Mouse (Mus musculus) ovary, postnatal 10 days (tissue): ENCODE measurements at regions not wholly inside any gene's neighbourhood (a gene's known extent, or its start where the extent isn't known, plus 50 kb on each side); places are given as distances from the start of the nearest gene placed in this dataset.

Experiments used
- DNase-seq: peaks from one replicate; pipeline ENCODE4 v3.0.0; 2022; ENCODE audit warnings: low spot score

DNA sequence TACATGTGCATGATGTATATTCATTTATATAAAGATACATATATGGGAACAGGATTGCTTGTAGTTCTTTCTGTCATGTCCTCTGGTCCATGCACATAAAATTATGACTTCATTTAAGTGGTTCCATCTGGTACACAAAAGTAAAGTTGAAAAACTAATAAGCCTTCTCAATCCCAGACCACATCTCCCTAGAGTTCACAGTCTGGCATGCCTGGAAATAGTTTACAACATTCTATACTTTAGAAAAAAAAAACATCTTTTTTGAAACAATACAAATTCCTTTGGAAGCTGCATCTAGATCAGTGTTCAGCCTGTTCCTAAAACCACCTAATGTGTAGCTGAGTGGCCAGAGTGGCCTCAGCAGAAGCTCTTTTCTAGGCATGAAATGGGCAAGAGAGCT is 578.2 kb upstream of the Marcks start:
- DNase-seq: no peak

DNA sequence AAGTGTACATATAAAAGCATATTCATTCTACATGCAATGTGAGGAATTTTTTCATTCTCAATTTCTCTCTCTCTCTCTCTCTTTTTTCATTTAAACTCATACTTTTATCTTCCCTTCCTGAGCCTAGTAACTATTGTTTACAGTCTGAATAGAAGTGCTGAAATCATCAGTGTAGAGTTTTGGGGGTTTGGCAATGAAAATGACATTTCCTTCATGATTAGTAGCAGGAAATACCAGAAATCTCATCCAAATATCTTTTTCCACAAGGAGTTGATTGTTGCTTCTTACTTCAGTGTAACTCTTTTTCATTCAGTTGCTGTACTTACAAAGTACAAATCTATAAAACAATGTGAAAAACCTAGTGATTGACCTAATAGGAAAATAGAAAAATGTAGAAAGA is 572.7 kb upstream of the Marcks start:
- DNase-seq: no peak

DNA sequence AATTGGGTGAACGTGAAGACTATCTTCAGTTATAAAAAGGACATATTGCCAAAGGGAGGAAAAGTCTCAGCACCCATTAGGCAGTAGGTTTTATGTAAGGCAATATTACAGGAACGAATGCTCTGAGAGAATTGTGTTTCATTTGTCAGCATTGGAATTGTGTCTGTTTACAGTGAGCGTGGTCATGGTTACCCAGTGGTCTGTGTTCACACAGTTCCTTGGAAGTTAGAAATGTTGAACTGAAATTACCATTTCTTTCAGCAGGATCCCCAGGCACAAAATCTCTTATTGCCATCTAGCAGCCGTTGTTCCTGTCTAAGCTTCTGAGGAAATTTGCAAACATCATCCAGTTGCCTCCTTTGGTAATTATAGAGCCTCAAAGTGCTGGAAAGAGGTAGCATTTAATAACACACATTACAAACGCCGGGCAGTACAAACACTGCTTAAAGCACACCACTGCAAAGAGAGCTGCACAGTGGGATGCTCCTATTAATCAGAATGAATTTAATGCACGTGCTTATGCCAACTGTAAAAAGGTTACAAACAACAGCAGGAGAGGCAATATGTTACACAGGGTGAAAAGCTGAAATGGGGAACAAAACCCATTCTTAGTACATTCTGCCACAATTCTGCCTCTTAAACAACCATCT is 555.4 kb upstream of the Marcks start:
- no peak for DNase-seq

DNA sequence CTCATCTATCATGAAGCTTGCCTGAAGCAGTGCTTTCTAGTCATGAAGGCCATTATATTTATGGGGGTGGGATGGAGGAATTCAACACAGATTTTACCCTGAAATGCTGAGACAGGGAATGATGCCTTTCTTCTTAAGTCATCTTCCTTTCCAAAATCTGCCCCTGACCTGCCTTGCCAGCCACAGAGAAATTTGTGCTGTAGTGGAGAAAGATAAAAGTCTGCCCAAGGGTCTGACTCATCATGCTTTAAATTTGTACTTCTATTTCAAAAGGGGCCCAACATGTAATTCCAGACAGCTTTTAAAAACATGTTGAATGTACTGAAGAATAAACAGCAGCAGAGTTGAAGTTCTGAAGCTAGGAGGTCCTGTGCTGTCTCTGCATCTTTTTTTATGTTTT is 554.1 kb upstream of the Marcks start:
- no peak for DNase-seq

DNA sequence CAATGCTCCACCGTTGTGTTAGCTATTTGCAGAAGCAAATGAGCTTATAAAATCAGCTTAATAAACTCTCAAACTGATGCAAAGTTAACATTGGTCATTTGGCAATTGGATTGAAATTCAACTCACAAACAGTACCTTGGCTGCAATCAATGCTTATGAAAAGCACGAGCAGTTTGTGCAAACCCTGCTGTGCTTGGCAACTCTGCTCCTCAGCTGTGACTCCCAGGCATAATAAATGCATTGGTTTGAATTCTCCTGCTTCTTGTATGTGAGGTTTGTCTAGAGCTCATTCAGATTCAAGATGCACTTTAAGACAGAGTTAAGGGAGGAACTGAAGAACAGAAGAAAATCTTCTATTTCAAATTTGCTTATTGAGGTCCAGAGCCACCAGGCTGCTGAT is 553.2 kb upstream of the Marcks start:
- DNase-seq: no peak

DNA sequence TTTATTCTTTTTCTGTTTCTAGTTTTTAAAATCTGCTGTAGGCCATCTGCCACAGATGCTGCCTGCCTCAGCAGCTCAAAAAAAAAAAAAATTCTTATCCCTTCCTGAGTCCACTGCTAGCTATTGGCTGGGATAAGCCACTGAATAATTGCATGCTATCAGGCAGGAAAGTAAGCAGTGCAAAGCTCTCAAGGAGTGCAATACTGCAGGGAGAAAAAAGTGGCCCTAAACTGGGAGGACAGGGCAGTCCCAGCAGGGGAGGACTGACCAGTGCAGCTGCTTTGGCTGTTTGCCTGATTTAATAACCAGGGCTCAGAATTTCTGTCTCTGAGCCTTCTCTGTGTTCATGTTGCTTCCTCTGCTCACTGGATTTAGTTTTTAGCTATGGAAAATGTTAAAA is 544.4 kb upstream of the Marcks start:
- DNase-seq: no peak

DNA sequence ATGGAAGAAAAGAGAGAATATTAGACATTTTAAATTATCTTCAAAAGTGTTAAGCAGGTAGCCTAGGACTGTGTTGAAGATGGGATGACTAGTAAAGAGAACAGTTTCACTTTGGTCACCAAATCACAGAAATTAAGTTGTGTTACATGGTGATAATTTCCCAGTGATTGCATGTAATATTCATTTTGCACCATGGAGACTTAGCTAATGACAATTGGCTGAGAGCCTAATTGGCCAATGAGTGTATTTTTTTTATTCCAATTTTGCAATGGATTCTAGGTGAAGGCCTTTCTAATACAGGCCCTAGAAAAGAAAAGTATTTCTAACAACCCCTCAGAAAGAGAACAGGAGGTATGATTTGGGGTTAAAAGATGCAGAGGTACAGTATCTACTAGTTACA is 541.9 kb upstream of the Marcks start:
- DNase-seq: no peak

DNA sequence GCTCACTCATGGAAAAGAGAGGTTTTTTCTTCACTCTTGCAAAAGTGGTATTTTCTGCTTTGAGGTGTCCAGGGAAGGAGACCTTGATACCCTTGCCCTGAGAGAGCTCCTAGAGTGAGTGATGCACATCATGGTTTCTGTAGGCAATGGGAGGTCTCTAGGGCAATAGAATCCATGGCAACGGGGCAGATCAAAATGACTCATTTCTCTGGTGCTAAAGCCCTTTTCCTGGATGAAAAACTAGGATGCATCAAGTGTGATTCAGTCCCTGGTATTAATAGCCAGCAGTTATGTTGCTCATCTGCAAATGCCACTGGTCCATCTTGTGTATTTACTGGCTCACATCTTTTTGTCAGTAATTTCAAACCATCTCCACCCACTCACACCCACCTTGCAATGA is 539.1 kb upstream of the Marcks start:
- DNase-seq: no peak

DNA sequence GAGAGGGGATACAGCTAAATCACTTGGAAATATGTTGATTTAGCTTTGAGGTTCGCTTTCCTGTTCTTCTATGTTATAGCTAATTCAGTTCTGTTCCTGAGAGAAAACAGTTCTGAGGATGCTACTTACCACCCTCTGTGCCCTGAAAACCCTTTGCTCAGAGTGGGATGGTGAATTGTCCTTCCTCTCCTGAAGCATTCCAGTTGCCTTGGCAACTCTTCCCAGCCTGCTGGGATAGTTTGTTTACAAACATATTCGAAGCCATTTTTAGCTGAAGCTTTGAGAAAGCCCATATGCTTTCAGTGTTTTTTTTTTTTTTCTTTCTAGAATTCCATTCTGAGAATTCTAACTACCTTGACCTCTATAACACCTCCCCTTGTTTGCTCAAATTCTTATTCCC is 530.1 kb upstream of the Marcks start:
- no peak for DNase-seq

DNA sequence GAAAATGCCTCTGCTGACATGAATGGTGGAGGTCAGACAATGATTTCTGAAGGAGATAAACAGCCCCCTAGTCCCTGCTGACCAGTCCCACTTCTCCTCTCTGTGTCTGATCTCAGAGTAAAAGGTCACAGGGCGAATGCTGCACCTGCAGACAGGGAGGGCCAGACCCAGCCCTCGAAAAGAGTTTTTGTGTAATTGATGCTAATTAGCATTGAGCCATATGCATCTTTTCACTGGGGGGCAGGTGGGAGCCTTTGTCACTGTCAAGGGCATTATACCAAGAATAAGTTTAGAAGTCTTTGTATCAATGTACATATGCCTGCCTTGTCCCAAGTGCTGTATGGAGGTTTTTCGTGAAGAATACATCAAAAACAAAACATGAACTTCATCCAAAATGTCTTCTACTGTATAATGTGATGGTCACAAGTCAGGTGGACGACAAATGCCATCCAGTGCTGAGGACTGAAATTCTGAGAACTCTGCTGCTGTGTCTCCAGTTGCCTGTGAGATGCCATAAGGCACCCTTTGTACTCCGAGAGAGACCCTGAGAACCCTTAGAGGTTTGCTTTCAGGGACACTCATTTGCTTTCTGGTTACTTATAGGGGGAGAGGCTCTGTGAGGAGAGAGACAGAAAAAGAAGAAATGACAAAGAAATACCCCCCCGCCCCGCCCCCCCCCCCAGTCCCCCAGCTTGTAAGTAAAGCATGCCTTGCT is 528.5 kb upstream of the Marcks start:
- no peak for DNase-seq

DNA sequence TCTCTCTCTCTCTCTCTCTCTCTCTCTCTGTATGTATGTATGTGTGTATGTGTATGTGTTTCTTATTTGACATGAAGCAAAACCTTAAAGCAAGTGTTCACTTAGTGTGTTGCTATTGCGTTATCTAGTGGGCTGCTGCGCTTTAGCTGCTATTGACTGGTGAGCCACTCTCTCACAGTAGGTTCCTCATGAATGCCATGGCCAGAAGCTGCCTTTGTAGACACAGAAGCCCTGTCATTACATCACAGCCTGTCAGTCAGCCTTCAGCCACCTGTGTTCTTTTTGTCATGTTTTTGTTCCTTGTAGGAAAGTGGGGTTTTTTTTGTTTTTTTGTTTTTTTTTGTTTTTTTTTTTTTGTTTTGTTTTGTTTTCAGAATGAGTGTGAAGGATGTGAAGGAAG is 527.8 kb upstream of the Marcks start:
- no peak for DNase-seq

DNA sequence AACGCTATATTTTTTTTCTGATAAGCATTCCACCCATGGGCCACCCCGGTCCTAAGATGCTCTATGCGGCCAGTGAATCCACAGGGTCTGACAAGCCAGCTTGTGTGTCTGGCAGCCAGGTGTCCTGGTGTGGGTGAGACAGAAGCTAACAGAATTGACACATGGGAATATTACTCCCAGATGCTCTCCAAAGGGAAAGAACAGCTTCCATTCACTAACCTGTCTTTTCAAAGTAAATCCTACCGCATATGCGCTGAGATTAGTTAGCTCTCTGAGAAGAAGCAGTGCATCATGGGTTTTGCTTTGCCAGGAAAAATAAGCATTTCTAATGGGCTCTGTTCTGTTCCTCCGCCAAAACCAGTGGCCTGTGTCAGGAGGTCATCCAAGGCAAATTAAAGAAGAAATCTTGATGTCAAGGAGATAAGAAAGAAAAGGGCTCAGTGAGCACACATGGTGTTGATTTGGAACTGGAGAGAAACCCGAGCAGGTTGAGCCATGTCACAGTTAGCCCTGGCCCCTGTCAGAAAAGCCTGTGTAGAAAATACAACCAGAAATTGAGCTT is 498.4 kb upstream of the Marcks start:
- DNase-seq: no peak

DNA sequence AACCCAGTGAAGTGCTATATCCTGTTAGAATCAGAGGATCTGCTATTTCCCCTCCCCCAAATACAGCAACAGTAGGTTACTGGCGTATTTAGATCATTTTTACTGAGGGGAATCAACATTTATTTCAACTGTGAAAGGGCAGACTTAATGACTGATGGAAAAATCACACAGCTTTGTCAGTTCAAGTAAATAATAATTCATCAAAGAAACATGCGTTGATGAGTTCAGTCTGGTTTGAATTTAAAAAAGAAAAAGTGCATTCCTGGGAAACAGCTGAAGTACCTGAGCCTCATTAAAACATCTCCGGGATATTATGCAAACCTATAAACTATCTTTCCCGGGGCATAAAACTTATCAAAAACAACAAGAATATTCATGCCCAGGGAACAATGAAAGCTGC is 497.7 kb upstream of the Marcks start:
- DNase-seq: no peak

DNA sequence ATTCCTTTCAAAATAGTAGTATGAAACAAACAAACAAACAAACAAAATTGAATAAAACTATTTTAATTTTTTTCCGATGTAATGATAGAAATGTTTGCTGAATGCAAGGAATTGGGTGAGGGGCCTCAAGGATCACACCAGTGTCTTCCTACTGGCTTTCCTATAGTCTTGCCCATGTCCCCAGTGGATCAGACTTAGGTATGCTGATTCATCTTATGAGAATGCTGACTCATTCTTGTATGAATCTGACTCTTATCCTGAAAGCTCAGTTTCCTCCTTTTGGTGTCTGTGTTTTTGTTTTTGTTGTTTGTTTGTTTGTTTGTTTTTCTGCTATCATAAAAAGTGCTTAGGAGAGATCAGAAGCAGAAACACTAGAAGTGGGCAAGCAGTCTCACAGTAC is 491.7 kb upstream of the Marcks start:
- no peak for DNase-seq

DNA sequence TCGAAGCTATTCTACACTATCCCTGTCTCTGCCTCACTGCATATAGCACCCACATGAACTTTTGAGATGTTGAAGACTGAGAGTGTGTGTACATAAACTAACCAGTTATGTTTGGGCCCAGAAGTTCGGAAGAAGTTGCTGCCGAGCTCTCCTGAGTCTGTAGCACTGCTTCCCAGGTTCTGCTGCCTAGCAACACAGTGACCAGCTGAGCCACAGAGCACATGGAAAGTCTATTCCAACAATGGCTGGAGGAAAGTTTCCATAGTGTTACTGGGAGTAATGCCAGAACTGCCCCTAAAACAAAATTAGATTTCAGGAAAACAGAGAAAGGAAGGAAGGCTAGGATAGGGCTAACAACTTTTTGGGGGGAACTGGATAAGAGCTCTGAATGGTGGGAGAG is 489.2 kb upstream of the Marcks start:
- no peak for DNase-seq

DNA sequence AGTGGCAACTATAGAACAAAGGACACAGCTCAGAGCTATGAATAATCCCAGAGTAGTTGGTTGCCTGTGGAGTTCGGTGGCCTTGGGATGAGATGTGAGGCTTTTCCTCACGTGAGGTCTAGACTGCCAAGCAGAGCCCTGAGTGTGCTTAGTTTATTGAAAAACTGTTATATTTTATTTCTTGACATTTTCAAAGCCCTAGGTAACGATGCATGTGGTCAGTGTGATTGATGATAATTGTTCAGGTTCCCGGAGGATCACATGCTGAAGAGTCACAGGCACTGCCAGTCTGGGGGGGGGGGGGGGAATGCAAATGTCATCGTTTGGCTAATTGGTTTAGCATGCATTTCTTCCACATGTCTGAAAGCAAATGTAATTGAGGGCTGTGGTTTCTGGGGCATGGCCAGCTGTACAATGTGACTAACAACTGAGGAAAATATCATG is 488.1 kb upstream of the Marcks start:
- DNase-seq: no peak

DNA sequence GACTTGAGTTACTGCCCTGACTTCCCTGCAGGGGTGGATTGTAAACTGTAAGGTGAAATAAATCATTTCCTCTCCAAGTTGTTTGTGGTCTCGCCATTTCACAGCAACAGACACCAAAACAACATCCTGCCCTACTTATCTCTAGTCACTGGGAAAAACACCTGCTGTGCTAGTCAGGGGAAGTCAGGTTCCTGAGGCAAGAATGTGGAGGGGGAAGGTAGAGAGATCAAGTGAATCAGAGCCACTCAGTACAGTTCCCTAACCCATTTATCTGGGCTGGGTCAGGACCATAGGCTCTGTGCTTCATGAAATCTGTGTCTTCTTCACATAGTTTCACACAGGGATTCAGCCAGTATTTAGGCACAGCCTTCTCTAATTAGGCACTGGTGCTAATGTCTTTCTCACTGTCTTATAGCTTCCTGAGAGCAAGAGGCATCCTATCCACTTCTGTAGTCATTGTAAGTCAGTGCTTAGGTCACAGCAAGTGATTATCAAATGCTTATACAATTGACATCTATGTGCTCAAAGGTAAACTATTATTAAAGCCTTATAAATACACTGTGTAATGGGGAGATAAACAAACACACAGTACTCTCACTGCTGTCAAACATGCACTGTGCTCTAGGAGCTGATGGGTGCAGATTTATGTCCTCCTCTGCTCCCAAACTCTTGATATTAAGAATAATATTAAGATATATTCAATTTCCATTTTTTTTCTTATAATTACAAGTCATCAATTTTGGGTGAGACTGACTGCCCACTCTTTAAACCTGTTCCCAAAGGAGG is 487.4 kb upstream of the Marcks start:
- DNase-seq: no peak

DNA sequence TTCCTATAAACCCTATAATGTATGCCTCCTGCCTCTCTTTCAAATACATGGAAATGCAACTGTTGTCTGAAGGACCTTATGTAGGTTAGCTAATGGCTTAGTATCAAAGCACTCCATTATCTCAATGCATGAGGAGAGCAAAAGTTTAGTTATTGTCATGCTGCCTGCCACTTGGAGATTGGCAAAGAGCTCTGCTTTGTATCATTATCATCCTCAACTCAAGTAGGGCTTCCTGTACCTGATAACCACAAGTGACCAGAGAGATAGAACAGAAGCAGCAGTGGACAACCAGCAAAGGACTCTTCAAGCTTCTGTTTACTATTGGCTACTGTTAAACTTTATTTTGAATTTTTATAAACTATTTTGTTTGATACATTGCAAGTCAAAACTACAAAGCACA is 484.3 kb upstream of the Marcks start:
- no peak for DNase-seq

DNA sequence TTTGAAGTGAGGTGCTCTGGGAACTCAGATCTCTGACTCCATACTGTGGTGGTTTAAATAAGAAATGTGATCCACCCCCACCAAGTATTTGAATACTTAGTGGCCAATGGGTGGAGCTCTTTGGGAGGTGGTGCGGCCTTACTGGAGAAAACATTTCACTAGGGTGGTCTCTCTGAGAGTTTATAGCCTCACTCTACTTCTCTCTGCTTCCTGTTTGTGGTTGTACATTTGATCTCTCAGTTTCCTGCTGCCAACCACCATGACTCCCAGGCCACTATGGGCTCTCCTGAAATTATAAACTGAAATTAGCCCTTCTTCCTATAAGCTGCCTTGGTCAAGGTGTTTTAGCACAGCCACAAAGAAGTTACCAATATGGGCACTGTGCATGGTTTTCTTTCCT is 479.9 kb upstream of the Marcks start:
- DNase-seq: no peak

DNA sequence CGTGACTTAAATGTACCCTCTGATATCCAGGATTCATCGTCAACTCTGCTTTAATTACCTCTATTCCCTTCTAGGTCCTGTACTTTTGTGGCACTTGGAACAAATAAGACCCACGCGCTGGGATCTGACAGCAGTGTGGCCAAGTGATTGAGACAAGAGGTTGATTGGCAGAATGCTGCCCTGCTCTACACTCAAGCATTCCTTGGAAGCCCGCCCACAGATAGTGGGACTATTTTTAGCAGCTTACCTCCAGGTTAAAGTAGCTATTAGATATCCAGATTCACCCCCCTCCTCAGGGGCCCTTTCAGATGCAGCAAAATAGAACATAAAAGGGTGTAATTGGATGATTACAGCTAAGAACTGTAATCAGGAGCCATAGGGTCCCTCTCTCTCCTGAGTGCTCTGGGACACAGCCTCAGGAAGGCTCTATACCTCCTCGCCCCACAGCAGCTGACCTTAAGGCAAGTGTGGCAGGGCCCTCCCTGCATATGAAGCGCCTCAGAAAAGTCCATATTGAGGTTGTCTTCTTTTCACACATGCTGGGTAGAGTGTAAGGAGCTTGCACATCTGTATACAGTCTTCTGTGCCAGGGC is 479.1 kb upstream of the Marcks start:
- DNase-seq: no peak

DNA sequence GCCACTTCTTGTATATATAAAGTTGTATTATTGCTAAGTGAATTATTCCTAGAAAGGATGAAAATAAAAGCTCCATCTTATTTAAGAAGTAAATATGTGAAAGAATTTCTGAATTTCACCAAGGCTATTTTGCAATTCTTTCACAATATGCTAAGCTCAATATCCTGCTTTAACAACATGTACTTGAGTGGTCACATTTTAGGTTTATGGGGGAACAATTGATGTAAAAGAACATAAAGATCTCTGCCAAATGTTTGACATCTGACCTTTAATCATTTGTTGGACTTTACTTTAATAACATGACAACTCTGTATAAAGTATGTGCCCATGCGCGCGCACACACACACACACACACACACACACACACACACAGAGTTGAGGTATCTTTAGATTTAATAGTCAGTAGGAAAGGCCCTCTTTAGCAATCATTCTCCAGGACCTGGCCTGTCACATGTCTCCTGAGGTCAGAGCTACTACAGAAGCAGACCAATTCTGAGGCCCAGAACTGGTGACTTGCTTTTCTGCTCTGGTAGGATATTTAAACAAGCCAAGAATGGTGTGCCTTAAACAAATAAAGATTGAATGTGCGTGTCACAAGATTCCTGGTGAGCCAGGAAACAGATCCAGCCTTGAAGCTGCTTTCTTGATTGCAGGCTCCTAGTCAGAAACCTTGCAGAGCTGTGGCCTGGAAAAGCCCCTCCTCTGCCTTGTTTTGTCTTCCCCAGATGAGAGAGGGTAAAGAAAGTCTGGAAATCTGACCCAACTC is 477.4 kb upstream of the Marcks start:
- DNase-seq: no peak

DNA sequence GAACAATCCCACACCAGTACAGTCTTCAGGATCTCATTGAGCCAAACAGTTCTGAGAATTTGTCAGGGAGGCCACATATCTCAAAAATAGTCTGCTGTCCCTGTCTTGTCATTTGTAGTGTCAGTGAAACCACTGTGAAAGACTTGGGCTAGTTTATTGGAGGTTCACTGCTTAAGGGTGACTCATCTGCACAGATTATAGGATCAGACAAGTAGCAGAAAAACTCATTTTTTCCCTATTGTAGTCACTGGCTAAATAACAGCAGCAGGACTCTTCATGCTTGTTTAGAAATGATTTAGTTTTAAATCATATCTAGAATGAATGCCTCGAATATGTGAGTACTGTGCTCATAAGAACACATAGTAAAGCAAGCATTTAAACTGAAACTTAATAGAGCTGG is 475.2 kb upstream of the Marcks start:
- no peak for DNase-seq
